8 mouse cellular contexts compared by ENCODE assay signal in genomic region chr7:34630211-34631085, GRCm38 (mm10). TPM values are rescaled to one million over a fixed set of nuclear protein-coding genes. Genes with fewer than 3 reads are reported as not detected.
DNase-seq lines count a peak whose midpoint lies in the region; ATAC-seq and TF ChIP-seq lines count a peak whose summit lies in the region.

No protein-coding gene starts in this region.

- peak; percentile 78 for ATAC-seq in heart, embryonic 16.5 days (replicated peaks; ENCODE audit: extremely low read depth, insufficient read depth, low FRiP score)
- ATAC-seq in kidney, postnatal 0 days (replicated peaks; ENCODE audit: low FRiP score, low read depth): peak; percentile 89
- ATAC-seq in liver, embryonic 16.5 days (ENCODE audit: low read depth): peak; percentile 78
- peak; percentile 93 for ATAC-seq in neural tube, embryonic 11.5 days (ENCODE audit: insufficient read depth, low FRiP score, low TSS enrichment)

- no peaks in the 10 kb centered on the region for H3K9me3 ChIP-seq in heart, embryonic 16.5 days (replicated peaks; ENCODE audit: control insufficient read depth, low read length)
- no peaks in the 10 kb centered on the region for H3K9me3 ChIP-seq in kidney, postnatal 0 days (replicated peaks; ENCODE audit: low read length)
- H3K9me3 ChIP-seq in liver, embryonic 16.5 days (replicated peaks; ENCODE audit: control insufficient read depth, low read length): no peaks in the 10 kb centered on the region
- no peaks in the 10 kb centered on the region for H3K9me3 ChIP-seq in neural tube, embryonic 11.5 days (ENCODE audit: control insufficient read depth, low read length)

- TF ChIP-seq CTCF in kidney, postnatal 0 days (IDR thresholded peaks at IDR 0.05; ENCODE audit: low read depth): peak; percentile 47; the same call in 1 of the 2 replicates

- H3K4me2 ChIP-seq in heart, embryonic 16.5 days (ENCODE audit: low read depth, low read length): peak overlapping the region; percentile 78
- H3K4me2 ChIP-seq in kidney, postnatal 0 days (ENCODE audit: low read length): peak overlapping the region; percentile 75
- peak overlapping the region; percentile 53 for H3K4me2 ChIP-seq in liver, embryonic 16.5 days (ENCODE audit: low read depth, low read length)
- H3K4me2 ChIP-seq in neural tube, embryonic 11.5 days (ENCODE audit: low read depth): peak overlapping the region; percentile 54

- H3K4me1 ChIP-seq in heart, embryonic 16.5 days (ENCODE audit: control insufficient read depth, insufficient read depth, low read length): peaks cover 9% of the 10 kb centered on the region; the same call in 1 of the 2 replicates
- 0 out of 2 replicates have a peak, but pooled peaks cover 3% of the 10 kb centered on the region for H3K4me1 ChIP-seq in kidney, postnatal 0 days (replicated peaks; ENCODE audit: insufficient read depth, low read length)
- H3K4me1 ChIP-seq in liver, embryonic 16.5 days (ENCODE audit: control insufficient read depth, low read depth, low read length): no peaks in the 10 kb centered on the region; the same call in 1 of the 2 replicates
- 0 out of 2 replicates have a peak, but pooled peaks cover 4% of the 10 kb centered on the region for H3K4me1 ChIP-seq in neural tube, embryonic 11.5 days (ENCODE audit: control insufficient read depth, insufficient read depth, low read length)

- H3K27me3 ChIP-seq in heart, embryonic 16.5 days (ENCODE audit: control insufficient read depth, insufficient read depth, low read length): no peaks in the 10 kb centered on the region
- H3K27me3 ChIP-seq in kidney, postnatal 0 days (ENCODE audit: insufficient read depth, low read length): no peaks in the 10 kb centered on the region
- H3K27me3 ChIP-seq in liver, embryonic 16.5 days (ENCODE audit: control insufficient read depth, insufficient read depth, low read depth, low read length): no peaks in the 10 kb centered on the region
- no peaks in the 10 kb centered on the region for H3K27me3 ChIP-seq in neural tube, embryonic 11.5 days (ENCODE audit: control insufficient read depth, insufficient read depth, low read length)

- 2% methylated on average over 34 of the region's 34 CpGs for WGBS in heart, embryonic 16.5 days
- under 1% methylated on average over 34 of the region's 34 CpGs for WGBS in kidney, postnatal 0 days
- under 1% methylated on average over 34 of the region's 34 CpGs for WGBS in liver, embryonic 16.5 days (ENCODE audit: insufficient replicate concordance)
- under 1% methylated on average over 33 of the region's 34 CpGs for WGBS in neural tube, embryonic 11.5 days

- peak; percentile 11 to 30 for DNase-seq in spleen, postnatal 14 days (ENCODE audit: low spot score in 2 of 2)
- no peak for DNase-seq in spleen, adult 12 weeks (ENCODE audit: low spot score)
- peak; percentile 95 for DNase-seq in fibroblast of lung, adult 2 months (ENCODE audit: low read depth)
- peak; percentile 79 for DNase-seq in kidney, postnatal 0 days (ENCODE audit: low spot score)
- peak; percentile 79 for DNase-seq in neural tube, embryonic 11.5 days (ENCODE audit: low spot score)
- DNase-seq in thymus, postnatal 36 days: peak; percentile 23 to 42

- H3K36me3 ChIP-seq in heart, embryonic 16.5 days (ENCODE audit: control insufficient read depth, insufficient read depth): no peaks in the 10 kb centered on the region
- no peaks in the 10 kb centered on the region for H3K36me3 ChIP-seq in kidney, postnatal 0 days (ENCODE audit: insufficient read depth, low read length)
- no peaks in the 10 kb centered on the region for H3K36me3 ChIP-seq in liver, embryonic 16.5 days (ENCODE audit: control insufficient read depth, insufficient read depth)
- H3K36me3 ChIP-seq in neural tube, embryonic 11.5 days (ENCODE audit: control insufficient read depth, insufficient read depth, low read length): no peaks in the 10 kb centered on the region

- H3K27ac ChIP-seq in heart, embryonic 16.5 days (ENCODE audit: low read length): peak overlapping the region; percentile 66
- peak overlapping the region; percentile 81 for H3K27ac ChIP-seq in kidney, postnatal 0 days
- no peak overlapping the region for H3K27ac ChIP-seq in liver, embryonic 16.5 days (ENCODE audit: low read length)
- H3K27ac ChIP-seq in neural tube, embryonic 11.5 days (ENCODE audit: low read depth, low read length): peak overlapping the region; percentile 27; the same call in 1 of the 2 replicates

- peak overlapping the region; percentile 63 for H3K9ac ChIP-seq in heart, embryonic 16.5 days (ENCODE audit: low read length)
- H3K9ac ChIP-seq in kidney, postnatal 0 days (ENCODE audit: low read depth, low read length): peak overlapping the region; percentile 62
- H3K9ac ChIP-seq in liver, embryonic 16.5 days (ENCODE audit: low read depth, low read length): 0 out of 2 replicates have a peak overlapping the region, but pooled peaks have one; percentile 16
- peak overlapping the region; percentile 20 for H3K9ac ChIP-seq in neural tube, embryonic 11.5 days (ENCODE audit: low read length)

- peak overlapping the region; percentile 53 for H3K4me3 ChIP-seq in heart, embryonic 16.5 days (ENCODE audit: low read length)
- H3K4me3 ChIP-seq in kidney, postnatal 0 days (replicated peaks; ENCODE audit: low read depth, low read length): peak overlapping the region; percentile 39
- peak overlapping the region; percentile 35 for H3K4me3 ChIP-seq in liver, embryonic 16.5 days (ENCODE audit: low read depth, low read length)
- H3K4me3 ChIP-seq in neural tube, embryonic 11.5 days (ENCODE audit: low read depth, low read length): peak overlapping the region; percentile 24

RNA-seq across cellular contexts. Expression of gene Kctd15, which starts 26.1 kb away (rescaled TPM):
- polyA plus RNA-seq in heart, embryonic 16.5 days (2015; fragmentation: Nextera tagmentation; extraction: Ambion mirVana): 3.2 and 4.2 TPM in 2 replicates
- polyA plus RNA-seq in kidney, postnatal 0 days (2015; fragmentation: Nextera tagmentation; extraction: Ambion mirVana): 24.7 and 26.8 TPM in 2 replicates
- 0.36 and 0.48 TPM in 2 replicates for polyA plus RNA-seq in liver, embryonic 16.5 days (2015; fragmentation: Nextera tagmentation; extraction: Ambion mirVana)
- polyA plus RNA-seq in neural tube, embryonic 11.5 days (2014; fragmentation: Nextera tagmentation; extraction: Ambion mirVana): 19.4 and 22.7 TPM in 2 replicates
